Mouse (Mus musculus) frontal cortex, postnatal 10 days (tissue): ENCODE results near the gene Gon7.

Experiments
- DNase-seq, 2 experiments: peaks; one replicate each; pipeline ENCODE4 v3.0.0; 2022; ENCODE audit warnings: low spot score in 2 of 2, mixed read lengths in 1 of 2

Gon7 gene

DNA sequence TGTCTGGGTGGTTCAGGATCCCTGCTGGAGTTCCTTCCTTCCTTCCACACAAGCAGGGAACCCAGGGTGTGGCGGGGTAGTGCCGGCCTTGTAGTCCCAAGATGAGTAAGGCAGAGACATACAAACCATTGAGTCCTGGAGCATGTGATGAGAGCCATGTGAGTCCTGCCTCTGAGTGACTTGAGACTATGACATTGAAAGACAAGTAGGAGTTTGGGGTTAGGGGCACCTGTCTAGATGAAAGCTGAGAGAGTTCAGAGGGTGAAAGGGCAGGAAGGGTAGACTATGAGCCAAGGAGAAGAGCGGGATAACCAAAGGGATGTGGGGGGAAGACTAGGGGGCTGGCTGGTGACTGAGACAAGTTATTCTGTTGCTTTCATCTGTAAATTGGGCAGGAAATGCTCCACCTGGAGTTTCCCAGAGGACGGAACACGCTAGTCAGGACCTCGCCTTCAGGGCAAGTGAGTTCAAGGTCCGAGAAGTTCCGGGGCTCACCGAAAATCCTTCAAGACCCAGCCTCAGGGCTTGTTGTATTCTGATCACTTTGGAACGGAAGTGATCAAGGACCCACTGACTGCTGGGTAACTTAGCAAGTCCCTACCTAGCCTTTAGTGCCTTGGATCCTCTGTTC is 50.7 kb downstream of the Gon7 start:
- no peak for DNase-seq

DNA sequence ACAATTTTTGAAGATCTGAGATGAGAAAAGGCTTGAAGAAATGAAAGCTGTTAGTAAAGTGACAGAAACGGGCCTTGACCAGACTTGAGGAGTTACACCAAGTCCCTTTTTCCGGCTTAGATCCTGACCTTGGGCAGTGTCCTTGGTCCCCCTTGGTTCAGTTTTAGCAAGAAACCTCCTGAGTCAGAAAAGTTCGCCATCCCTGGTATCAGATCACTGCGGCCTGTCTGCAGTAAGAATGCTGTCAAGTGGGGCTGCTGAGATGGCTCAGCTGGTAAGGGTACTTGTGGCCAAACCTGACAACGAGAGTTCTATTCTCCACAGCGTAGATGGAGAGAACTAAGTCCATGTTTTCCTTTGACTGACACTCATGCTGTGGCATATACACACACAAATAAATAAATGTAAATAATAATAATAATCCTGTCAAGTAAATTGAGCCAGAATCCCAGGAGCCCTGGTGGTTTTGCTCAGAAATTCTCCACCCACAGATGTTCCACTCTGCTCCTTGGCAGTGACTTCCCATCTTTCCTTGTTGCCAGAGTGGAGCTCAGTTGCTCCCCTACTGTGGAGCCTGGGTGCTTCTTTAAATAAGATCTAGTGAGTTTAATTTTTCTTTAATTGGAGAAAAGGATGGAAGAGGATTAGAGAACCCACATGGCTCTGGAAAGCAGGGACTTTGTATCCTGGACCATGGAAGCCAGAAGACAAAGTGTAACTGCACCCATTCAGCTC is 51.5 kb downstream of the Gon7 start:
- DNase-seq, result no peak

- DNase-seq, result peak; percentile 84 to 89
Observed at GRCm38 (mm10) chr12:102705216-102705871, 52.3 kb downstream of the Gon7 start.

DNA sequence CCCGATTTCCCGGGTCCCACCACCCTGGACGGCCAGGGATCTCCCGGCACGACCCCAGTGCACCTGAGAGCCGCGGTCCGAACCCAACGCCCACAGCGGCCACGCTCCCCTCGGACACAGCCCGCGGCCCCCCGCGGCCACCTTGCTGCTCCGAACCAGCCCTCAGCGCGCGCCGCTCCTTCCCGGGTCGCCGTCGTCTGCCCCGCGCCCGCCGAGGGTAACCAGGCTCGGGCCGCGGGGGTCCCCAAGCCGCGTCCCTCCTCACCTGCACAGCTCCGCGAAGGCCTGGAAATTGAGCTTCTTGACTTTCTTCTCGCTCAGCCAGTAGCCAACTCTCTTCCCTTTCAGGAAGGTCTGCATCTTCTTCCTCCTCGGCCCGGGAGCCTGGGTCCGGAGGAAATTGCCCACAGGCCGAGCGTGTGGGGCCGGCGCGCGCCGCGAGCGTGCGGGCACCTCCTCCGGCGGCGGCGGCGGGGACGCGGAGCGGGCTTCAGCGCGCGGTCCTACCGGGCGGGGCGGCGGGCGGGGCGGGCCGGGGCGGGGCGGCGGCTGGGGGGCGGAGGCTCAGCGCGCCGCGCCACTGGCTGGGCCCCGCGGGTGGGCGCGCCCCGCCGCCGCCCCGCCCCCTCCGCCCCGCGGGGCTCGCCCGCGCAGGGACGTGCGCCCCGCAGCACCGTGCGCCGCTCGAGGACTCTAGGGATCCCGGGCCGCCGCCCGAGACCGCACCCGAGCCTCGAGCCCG is 53.0 kb downstream of the Gon7 start, which contains the start of gene Itpk1:
TSS of gene Itpk1 (minus strand) at position 474 of the 742 bp plus-strand sequence.
- DNase-seq, result peak; percentile 28 to 63

DNA sequence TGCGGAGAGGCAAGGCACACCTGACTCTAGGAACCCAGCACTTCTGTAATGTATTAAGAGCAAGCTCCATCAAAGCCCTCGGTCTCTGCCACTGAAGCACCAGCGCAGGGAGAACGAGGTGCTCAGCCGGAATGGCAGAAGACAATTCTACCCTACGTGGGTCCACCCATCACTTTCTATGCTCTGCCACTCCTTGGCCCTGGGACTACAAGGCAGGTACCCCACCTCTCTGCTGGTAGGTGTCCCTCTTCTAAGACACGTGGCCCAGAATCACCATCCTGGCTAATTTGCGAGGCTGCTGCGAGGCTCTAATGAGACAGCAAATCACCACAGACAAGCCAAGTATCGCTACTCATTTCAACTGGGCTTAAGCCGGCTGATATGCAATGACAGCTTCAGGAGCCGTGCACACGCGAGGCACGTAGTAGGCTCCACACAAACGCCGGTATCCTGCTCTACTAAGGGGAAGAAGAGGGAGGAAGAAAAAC is 53.6 kb downstream of the Gon7 start:
- peak in 1 of 2 experiments; percentile 20 for DNase-seq

GRCm38 (mm10) chr12:102703441-102703840 is 54.2 kb downstream of the Gon7 start:
- DNase-seq, result peak in 1 of 2 experiments; percentile 21
